Mouse (Mus musculus): ENCODE results near the gene Bglap3. TPM values are rescaled to one million over a fixed set of nuclear protein-coding genes. Genes with fewer than 3 reads are reported as not detected.

The Bglap3 gene
- polyA plus RNA-seq, 1 experiment from 2014 or later = not detected

GRCm38 (mm10) chr3:88350732-88351131, 21.8 kb downstream of the Bglap3 start:
- no peak overlapping the region for H3K4me2 ChIP-seq (replicated peaks)
- WGBS = 91% methylated on average over 13 of the region's 13 CpGs
- no peaks in the 10 kb centered on the region for H3K4me1 ChIP-seq
- peaks cover 100% of the 10 kb centered on the region for H3K36me3 ChIP-seq
- ATAC-seq (ENCODE audit: low FRiP score, low read depth) = no peak
- no peaks in the 10 kb centered on the region for H3K9me3 ChIP-seq
- no peak overlapping the region for H3K4me3 ChIP-seq
- H3K27me3 ChIP-seq = no peaks in the 10 kb centered on the region
- no peak overlapping the region for H3K27ac ChIP-seq
- H3K9ac ChIP-seq = no peak overlapping the region

DNA sequence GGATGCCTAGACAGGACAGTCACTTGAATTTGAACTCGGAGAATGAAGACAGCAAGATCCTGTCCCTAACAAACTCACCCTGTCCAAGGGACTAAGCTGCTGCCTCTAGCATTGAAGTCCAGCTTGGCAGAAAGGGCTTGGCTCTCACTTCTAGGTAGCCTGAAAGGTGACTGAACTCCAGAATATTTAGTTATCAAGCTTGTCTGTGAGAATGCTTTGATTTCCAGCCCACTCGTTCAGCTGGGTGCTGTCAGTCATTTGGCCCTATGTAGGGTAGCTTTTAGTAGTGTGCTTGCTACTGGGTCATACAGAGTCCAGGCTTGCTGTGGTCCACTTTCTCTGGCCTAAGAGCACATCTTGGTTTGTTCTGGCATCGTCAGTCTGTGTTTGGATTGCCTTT, 33.5 kb downstream of the Bglap3 start:
- no peak for ATAC-seq (ENCODE audit: low FRiP score, low read depth)
- Histone ChIP-seq H3K4me3 (no peak overlapping the region), H3K27ac (no peak overlapping the region), H3K9ac (no peak overlapping the region), H3K9me3 (no peaks in the 10 kb centered on the region), H3K27me3 (no peaks in the 10 kb centered on the region), H3K4me1 (peaks cover 23% of the 10 kb centered on the region), H3K36me3 (peaks cover 31% of the 10 kb centered on the region), H3K4me2 (replicated peaks) (no peak overlapping the region)
- WGBS = 83% methylated on average over 3 of the region's 3 CpGs

- no peak overlapping the region for H3K27ac ChIP-seq
- no peak for ATAC-seq (ENCODE audit: low FRiP score, low read depth)
- no peaks in the 10 kb centered on the region for H3K27me3 ChIP-seq
- no peak overlapping the region for H3K4me3 ChIP-seq
- no peaks in the 10 kb centered on the region for H3K9me3 ChIP-seq
- no peak overlapping the region for H3K4me2 ChIP-seq (replicated peaks)
- peaks cover 24% of the 10 kb centered on the region for H3K36me3 ChIP-seq
- H3K4me1 ChIP-seq = peaks cover 23% of the 10 kb centered on the region
- no peak overlapping the region for H3K9ac ChIP-seq
- 90% methylated on average over 7 of the region's 7 CpGs for WGBS
Observed at GRCm38 (mm10) chr3:88338316-88338715, 34.2 kb downstream of the Bglap3 start.

DNA sequence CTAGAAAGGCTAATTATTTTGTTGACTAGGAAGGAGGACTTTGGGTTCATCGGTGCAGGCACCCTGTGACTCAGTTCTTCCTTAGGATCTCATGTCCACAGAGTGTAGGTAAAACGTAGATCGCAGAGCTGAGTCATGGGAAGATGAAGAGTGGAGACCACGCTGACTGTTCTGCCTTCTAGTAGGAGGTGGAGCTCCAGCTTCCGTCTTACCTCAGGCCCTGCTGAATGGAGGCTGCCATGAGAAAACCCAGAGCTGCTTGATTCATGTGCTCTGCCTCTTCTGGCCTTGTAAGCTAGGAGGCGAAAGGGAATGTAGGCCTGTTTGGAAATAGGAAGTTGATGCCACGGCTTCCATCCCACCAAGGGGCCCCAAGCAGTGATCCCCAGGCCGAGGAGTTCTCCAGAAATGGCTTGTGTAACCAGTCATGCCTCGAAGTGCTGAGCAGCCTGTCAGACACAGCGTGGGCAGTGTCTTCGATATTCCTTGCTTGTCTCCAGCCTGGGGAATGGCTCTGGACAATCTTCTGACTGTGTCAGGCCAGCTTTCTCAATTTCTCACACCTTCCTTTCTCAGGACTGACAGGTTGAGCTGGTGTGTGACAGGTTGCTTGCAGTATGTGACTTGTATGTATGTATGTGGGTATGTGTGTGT, 35.0 kb downstream of the Bglap3 start:
- peak overlapping the region; percentile 6; the same call in 1 of the 2 replicates for H3K27ac ChIP-seq
- H3K4me3 ChIP-seq = peak overlapping the region; percentile 76
- no peaks in the 10 kb centered on the region for H3K27me3 ChIP-seq
- H3K4me1 ChIP-seq = peaks cover 23% of the 10 kb centered on the region
- peaks cover 16% of the 10 kb centered on the region for H3K36me3 ChIP-seq
- no peak for ATAC-seq (ENCODE audit: low FRiP score, low read depth)
- no peaks in the 10 kb centered on the region for H3K9me3 ChIP-seq
- WGBS = 86% methylated on average over 11 of the region's 11 CpGs
- H3K9ac ChIP-seq = peak overlapping the region; percentile 57
- peak overlapping the region; percentile 74 for H3K4me2 ChIP-seq (replicated peaks)

DNA sequence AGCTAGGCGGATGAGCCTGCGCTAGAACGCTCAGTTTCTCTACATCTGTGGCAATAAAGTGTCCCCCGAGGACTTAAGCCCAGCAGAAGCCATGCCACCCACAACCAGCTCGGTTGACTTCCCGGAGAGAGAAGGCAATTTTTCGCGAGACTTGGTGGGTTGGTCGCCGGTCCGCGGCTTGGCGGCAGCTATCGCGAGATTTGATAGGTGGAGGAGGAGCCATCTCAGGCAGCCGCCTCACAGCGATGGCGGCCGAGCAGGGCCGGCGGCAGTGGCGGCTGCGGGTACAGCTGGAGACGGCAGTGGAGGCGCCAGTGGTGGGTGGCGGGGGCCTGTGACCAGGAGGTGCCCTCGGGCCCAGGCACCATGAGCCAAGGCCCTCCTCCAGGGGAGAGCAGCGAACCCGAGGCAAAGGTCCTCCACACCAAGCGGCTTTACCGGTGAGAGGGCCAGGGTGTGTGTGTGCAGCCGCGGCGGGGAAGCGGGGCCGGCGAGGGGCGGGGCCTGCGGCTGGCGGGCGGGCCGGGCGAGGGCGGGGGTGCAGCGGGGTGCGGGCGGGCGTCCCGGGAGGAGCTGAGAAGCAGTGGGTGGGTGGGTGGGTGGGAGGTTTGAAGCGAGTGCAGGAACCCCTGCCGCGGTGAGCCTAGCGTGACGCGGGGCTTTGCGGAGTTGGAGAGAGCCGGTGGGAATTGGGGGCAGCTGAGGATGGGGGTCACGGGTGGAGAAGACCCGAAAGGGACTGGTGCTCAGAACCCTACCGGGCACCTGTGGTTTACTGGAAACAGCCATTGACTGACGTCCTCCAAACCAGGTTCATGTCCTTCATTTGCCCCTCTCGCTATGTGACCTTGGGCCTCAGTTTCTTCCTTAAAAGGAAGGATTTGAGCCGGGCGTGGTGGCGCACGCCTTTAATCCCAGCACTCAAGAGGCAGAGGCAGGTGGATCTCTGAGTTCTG, 36.2 kb downstream of the Bglap3 start, which contains the start of the genes Tmem79 and Smg5:
Tmem79 (minus strand) TSS at position 91 of the 956 bp plus-strand sequence.
Smg5 (plus strand) TSS at position 203 of the 956 bp plus-strand sequence.
- ATAC-seq (ENCODE audit: low FRiP score, low read depth) = peak; percentile 94
- H3K4me2 ChIP-seq (replicated peaks) = peak within 1 kb of the TSS; percentile 79
- WGBS = 3% methylated on average over 48 of the region's 66 CpGs

GRCm38 (mm10) chr3:88335436-88336053, 37.0 kb downstream of the Bglap3 start:
- Histone ChIP-seq H3K9ac (peak overlapping the region; percentile 89), H3K27ac (peak overlapping the region; percentile 90), H3K27me3 (no peaks in the 10 kb centered on the region), H3K36me3 (peaks cover 7% of the 10 kb centered on the region), H3K4me3 (peak overlapping the region; percentile 76), H3K4me2 (replicated peaks) (peak overlapping the region; percentile 79), H3K4me1 (peaks cover 23% of the 10 kb centered on the region), H3K9me3 (no peaks in the 10 kb centered on the region)
- WGBS = 1% methylated on average over 27 of the region's 27 CpGs
- peak; percentile 52; the same call in 1 of the 2 replicates for ATAC-seq (ENCODE audit: low FRiP score, low read depth)

More for the DNA sequence above, 36.2 kb downstream of the Bglap3 start, which contains the start of the genes Tmem79 and Smg5:
- H3K4me3 ChIP-seq = peak within 1 kb of the TSS; percentile 76
- peaks cover 5% of the 10 kb centered on the region for H3K36me3 ChIP-seq
- peaks cover 23% of the 10 kb centered on the region for H3K4me1 ChIP-seq
- no peaks in the 10 kb centered on the region for H3K9me3 ChIP-seq
- H3K27me3 ChIP-seq = no peaks in the 10 kb centered on the region
- peak within 1 kb of the TSS; percentile 89 for H3K9ac ChIP-seq
- H3K27ac ChIP-seq = peak within 1 kb of the TSS; percentile 90

- Histone ChIP-seq H3K27me3 (no peaks in the 10 kb centered on the region), H3K4me3 (peak overlapping the region; percentile 76), H3K9ac (peak overlapping the region; percentile 89), H3K9me3 (no peaks in the 10 kb centered on the region), H3K36me3 (peaks cover 10% of the 10 kb centered on the region), H3K4me2 (replicated peaks) (peak overlapping the region; percentile 79), H3K27ac (peak overlapping the region; percentile 90), H3K4me1 (peaks cover 23% of the 10 kb centered on the region)
- ATAC-seq (ENCODE audit: low FRiP score, low read depth) = no peak
- 39% methylated on average over 3 of the region's 3 CpGs for WGBS
Observed at GRCm38 (mm10) chr3:88334902-88335435, 37.6 kb downstream of the Bglap3 start.

DNA sequence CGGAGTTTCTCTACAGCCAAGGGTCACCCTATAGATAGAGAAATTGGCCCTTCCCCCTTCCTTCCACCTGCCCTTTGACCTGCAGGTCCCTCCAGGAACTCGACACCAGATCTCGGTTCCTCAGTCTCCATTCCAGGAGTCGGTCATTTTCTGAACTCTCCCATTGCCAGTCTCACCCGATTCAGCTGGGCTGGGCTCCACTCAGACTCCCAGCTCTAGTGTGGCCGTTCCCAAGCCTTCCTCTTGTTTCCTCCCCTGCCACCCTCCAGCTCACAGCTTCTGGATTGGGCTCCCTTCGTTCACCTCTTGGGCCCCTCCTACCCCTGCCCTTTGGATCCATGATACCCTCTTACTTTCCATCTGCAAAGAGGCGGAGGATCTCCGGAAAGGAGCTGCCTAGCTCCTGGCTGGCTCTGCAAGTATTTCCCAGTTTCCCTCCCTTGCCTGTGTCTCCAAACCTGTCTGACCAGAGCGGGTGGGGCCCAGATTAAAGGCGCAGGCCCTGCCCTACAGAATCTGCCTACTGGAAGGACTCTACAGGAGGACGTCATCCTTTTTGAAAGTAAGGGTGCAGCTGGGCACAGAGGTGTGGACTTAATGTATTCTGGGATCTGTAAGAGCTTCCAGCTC, 38.4 kb downstream of the Bglap3 start:
- Histone ChIP-seq H3K4me1 (peaks cover 23% of the 10 kb centered on the region), H3K9me3 (no peaks in the 10 kb centered on the region), H3K4me3 (peak overlapping the region; percentile 15), H3K27ac (peak overlapping the region; percentile 48; the same call in 1 of the 2 replicates), H3K36me3 (peaks cover 18% of the 10 kb centered on the region), H3K9ac (0 out of 2 replicates have a peak overlapping the region, but pooled peaks have one; percentile 8), H3K27me3 (no peaks in the 10 kb centered on the region), H3K4me2 (replicated peaks) (peak overlapping the region; percentile 16; the same call in 1 of the 2 replicates)
- no peak for ATAC-seq (ENCODE audit: low FRiP score, low read depth)
- 53% methylated on average over 12 of the region's 12 CpGs for WGBS

DNA sequence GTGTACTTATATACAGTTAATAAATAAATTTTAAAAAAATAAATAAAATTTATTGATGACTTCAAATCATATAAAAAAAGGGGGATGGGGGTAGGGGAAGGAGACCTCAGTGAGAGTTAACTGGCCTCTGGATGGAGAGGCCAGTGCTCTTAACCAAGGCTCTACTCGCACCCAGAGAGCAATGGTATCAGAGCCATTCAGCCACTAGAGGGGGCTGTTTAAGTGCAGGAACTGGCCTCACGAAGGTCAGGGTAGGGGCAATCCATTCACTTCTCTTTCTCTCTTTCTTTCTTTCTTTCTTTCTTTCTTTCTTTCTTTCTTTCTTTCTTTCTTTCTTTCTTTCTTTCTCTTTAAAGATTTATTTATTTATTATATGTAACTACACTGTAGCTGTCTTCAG, 41.3 kb downstream of the Bglap3 start:
- Histone ChIP-seq H3K27ac (no peak overlapping the region), H3K36me3 (peaks cover 40% of the 10 kb centered on the region), H3K4me3 (no peak overlapping the region), H3K27me3 (no peaks in the 10 kb centered on the region), H3K9ac (no peak overlapping the region), H3K4me1 (peaks cover 9% of the 10 kb centered on the region), H3K9me3 (no peaks in the 10 kb centered on the region), H3K4me2 (replicated peaks) (no peak overlapping the region)
- no peak for ATAC-seq (ENCODE audit: low FRiP score, low read depth)
- 32% methylated on average over 2 of the region's 2 CpGs for WGBS

GRCm38 (mm10) chr3:88328956-88329355, 43.6 kb downstream of the Bglap3 start:
- Histone ChIP-seq H3K27me3 (no peaks in the 10 kb centered on the region), H3K9ac (no peak overlapping the region), H3K36me3 (peaks cover 42% of the 10 kb centered on the region), H3K9me3 (no peaks in the 10 kb centered on the region), H3K4me2 (replicated peaks) (no peak overlapping the region), H3K4me3 (no peak overlapping the region), H3K27ac (no peak overlapping the region), H3K4me1 (peaks cover 12% of the 10 kb centered on the region)
- WGBS = 49% methylated on average over 5 of the region's 5 CpGs
- ATAC-seq (ENCODE audit: low FRiP score, low read depth) = no peak

DNA sequence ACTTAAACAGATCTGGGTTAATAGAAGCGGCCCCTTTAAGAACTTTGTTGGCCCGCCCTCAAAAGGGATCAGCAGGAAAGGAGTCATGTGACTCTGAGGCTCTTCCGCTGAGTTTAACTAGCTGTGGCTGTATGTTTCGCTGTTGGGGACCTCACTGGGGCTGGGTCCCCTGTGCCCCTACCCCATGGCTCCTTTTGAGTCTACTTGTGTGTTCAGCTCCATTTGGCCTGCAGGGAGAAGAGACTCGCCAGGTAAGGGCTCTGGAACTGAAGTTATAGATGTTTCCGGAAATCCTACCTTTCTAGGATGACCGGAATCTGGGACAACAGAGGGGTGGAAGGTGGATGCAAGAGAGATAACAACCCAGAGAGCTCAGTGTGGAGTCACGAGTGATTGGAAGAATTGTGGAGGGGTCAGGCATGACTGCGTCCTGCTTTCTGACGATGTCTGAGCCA, 47.6 kb downstream of the Bglap3 start, which contains the start of gene Glmp:
Glmp (plus strand) TSS at position 73 of the 455 bp plus-strand sequence.
- Histone ChIP-seq H3K27ac (peak within 1 kb of the TSS; percentile 44; the same call in 1 of the 2 replicates), H3K4me1 (peaks cover 12% of the 10 kb centered on the region), H3K4me3 (peak within 1 kb of the TSS; percentile 85), H3K4me2 (replicated peaks) (peak within 1 kb of the TSS; percentile 90), H3K27me3 (no peaks in the 10 kb centered on the region), H3K9me3 (no peaks in the 10 kb centered on the region), H3K36me3 (peaks cover 69% of the 10 kb centered on the region), H3K9ac (peak within 1 kb of the TSS; percentile 86)
- peak; percentile 80 for ATAC-seq (ENCODE audit: low FRiP score, low read depth)
- WGBS = 2% methylated on average over 10 of the region's 10 CpGs
